Mouse (Mus musculus): ENCODE measurements around the gene Erc2.
"Not testable (repeated sequence)": the region's sequence is repeated elsewhere in the genome, so short reads cannot be mapped to it uniquely, and the experiment has no call there.

Gene Erc2

GRCm38 (mm10) chr14:27622176-27622922 is at the start of gene Erc2:
TSS of gene Erc2 (plus strand) at chr14:27622428.
- peak; percentile 82 for DNase-seq

GRCm38 (mm10) chr14:27578443-27578842 is 43.8 kb upstream of the Erc2 start:
- DNase-seq = no peak

GRCm38 (mm10) chr14:27589616-27590015 is 32.6 kb upstream of the Erc2 start:
- DNase-seq = not testable (repeated sequence)

- no peak for DNase-seq
Observed at GRCm38 (mm10) chr14:27592163-27592562, 30.1 kb upstream of the Erc2 start.

- DNase-seq = peak; percentile 42
Observed at GRCm38 (mm10) chr14:27596265-27596664, 26.0 kb upstream of the Erc2 start.

GRCm38 (mm10) chr14:27602136-27602535 is 20.1 kb upstream of the Erc2 start:
- DNase-seq = peak; percentile 7

GRCm38 (mm10) chr14:27607419-27607818 is 14.8 kb upstream of the Erc2 start:
- no peak for DNase-seq

GRCm38 (mm10) chr14:27613766-27614165 is 8.5 kb upstream of the Erc2 start:
- DNase-seq = no peak

GRCm38 (mm10) chr14:27617286-27617685 is 4.9 kb upstream of the Erc2 start:
- no peak for DNase-seq

GRCm38 (mm10) chr14:27621576-27621975 is 652 bp upstream of the Erc2 start:
- no peak for DNase-seq

- no peak for DNase-seq
Observed at GRCm38 (mm10) chr14:27622923-27623219, 643 bp downstream of the Erc2 start.

GRCm38 (mm10) chr14:27623368-27623767 is 1.1 kb downstream of the Erc2 start:
- peak; percentile 80 for DNase-seq

- no peak for DNase-seq
Observed at GRCm38 (mm10) chr14:27628701-27629100, 6.5 kb downstream of the Erc2 start.

GRCm38 (mm10) chr14:27629369-27630012 is 7.3 kb downstream of the Erc2 start:
- DNase-seq = no peak

GRCm38 (mm10) chr14:27630973-27631640 is 8.9 kb downstream of the Erc2 start:
- DNase-seq = no peak

- no peak for DNase-seq
Observed at GRCm38 (mm10) chr14:27634761-27635160, 12.5 kb downstream of the Erc2 start.

GRCm38 (mm10) chr14:27636556-27636955 is 14.3 kb downstream of the Erc2 start:
- DNase-seq = no peak

GRCm38 (mm10) chr14:27641382-27641781 is 19.2 kb downstream of the Erc2 start:
- no peak for DNase-seq

- no peak for DNase-seq
Observed at GRCm38 (mm10) chr14:27642981-27643380, 20.8 kb downstream of the Erc2 start.

- no peak for DNase-seq
Observed at GRCm38 (mm10) chr14:27654670-27655069, 32.4 kb downstream of the Erc2 start.

- DNase-seq = no peak
Observed at GRCm38 (mm10) chr14:27658616-27659015, 36.4 kb downstream of the Erc2 start.

- no peak for DNase-seq
Observed at GRCm38 (mm10) chr14:27661466-27661865, 39.2 kb downstream of the Erc2 start.

- DNase-seq = peak; percentile 49
Observed at GRCm38 (mm10) chr14:27662251-27662650, 40.0 kb downstream of the Erc2 start.
